Mouse (Mus musculus): ENCODE results near the gene Rnpepl1. TPM values are rescaled to one million over a fixed set of nuclear protein-coding genes. Genes with fewer than 3 reads are reported as not detected.
"Not testable (repeated sequence)": the region's sequence is repeated elsewhere in the genome, so short reads cannot be mapped to it uniquely, and the experiment has no call there.

Rnpepl1 gene
- polyA plus RNA-seq, 1 experiment from 2014 or later, result 30.2 TPM

DNA sequence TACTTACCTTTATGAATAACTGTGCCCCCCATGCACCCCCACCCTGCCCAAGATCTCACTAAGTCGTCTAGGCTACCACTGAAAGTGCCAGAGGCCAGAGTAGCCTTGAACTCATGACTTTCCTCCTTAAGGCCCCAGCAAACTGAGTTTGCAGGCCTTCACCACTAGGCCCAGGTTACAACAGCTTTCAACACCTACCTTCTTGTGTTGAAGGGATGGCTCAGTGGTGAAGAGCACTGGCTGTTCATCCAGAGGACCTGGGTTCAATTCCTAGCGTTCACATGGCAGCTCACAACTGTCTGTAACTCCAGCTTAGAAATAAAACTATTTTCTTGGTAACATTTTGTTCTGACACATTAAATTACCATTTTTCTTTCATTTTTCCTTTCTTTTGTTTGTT, 43.1 kb downstream of the Rnpepl1 start:
- 0 out of 2 replicates have a peak, but pooled peaks cover 3% of the 10 kb centered on the region for H3K4me1 ChIP-seq (replicated peaks)
- H3K9me3 ChIP-seq, result no peaks in the 10 kb centered on the region
- no peak overlapping the region for H3K27ac ChIP-seq (replicated peaks)
- H3K36me3 ChIP-seq, result peaks cover 11% of the 10 kb centered on the region; the same call in 1 of the 2 replicates
- no peak overlapping the region for H3K4me3 ChIP-seq
- 70% methylated on average over 2 of the region's 2 CpGs for WGBS
- no peak overlapping the region for H3K4me2 ChIP-seq
- no peak overlapping the region for H3K9ac ChIP-seq
- H3K27me3 ChIP-seq, result no peaks in the 10 kb centered on the region
- ATAC-seq (ENCODE audit: low read depth), result no peak

DNA sequence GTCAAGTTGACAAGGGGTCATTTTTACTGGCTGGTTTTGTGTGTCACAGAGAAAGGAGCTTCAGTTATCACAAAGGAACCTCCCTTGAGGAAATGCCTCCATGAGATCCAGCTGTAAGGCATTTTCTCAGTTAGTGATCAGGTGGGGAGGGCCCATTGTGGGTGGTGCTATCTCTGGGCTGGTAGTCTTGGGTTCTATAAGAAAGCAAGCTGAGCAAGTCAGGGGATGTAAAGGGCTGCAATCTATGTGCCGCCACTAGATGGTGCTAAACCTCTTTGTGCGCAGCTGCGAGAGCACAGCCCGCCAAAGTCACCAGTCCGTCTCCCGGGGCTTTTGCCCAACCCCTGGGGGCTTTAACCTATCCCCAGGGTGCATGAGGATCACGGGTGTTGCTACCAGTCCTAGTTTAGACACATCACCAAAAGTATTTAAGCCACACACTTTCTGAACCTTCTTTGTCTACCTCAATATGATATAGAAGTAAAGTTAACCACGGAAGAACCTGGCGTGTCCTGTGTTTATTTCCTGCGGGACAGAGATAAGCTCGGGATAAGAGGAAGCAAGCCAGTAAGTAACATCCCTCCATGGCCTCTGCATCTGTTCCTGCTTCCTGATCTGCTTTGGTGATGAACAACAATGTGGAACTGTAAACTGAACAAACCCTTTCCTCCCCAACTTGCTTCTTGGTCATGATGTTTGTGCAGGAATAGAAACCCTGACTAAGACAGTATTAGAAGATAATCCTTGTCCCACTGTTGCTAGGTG, 46.2 kb downstream of the Rnpepl1 start:
- not testable (repeated sequence) for ATAC-seq (ENCODE audit: low read depth); H3K36me3 ChIP-seq; H3K9ac ChIP-seq; H3K27me3 ChIP-seq; H3K9me3 ChIP-seq; H3K4me3 ChIP-seq; H3K4me1 ChIP-seq (replicated peaks); H3K27ac ChIP-seq (replicated peaks)
- peak overlapping the region; percentile 42 for H3K4me2 ChIP-seq
- WGBS, result 13% methylated on average over 11 of the region's 11 CpGs

DNA sequence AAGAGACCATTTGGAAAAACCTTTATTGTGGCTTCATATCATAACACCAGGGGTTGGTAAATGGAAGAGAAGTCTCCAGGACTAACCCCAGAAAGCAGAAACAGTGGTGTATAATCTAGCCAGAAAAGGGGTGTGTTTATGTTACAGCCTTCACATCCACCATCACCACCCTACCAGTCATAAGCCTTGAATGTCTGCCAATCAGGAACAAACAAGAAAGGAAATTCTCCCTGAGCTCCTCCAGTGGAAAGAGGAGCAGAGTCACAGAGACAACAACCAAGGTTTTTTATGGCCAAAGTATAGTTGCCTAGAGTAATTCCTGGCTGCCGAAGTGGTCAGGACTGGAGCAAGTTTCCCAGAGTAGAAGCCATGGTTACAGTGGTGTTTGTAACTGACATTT, 48.4 kb downstream of the Rnpepl1 start:
- Histone ChIP-seq H3K9ac (no peak overlapping the region), H3K9me3 (no peaks in the 10 kb centered on the region), H3K27ac (replicated peaks) (no peak overlapping the region), H3K36me3 (no peaks in the 10 kb centered on the region), H3K4me2 (no peak overlapping the region), H3K4me1 (replicated peaks) (0 out of 2 replicates have a peak, but pooled peaks cover 3% of the 10 kb centered on the region), H3K4me3 (no peak overlapping the region), H3K27me3 (no peaks in the 10 kb centered on the region)
- WGBS, result 75% methylated on average over 1 of the region's 1 CpGs
- ATAC-seq (ENCODE audit: low read depth), result no peak

DNA sequence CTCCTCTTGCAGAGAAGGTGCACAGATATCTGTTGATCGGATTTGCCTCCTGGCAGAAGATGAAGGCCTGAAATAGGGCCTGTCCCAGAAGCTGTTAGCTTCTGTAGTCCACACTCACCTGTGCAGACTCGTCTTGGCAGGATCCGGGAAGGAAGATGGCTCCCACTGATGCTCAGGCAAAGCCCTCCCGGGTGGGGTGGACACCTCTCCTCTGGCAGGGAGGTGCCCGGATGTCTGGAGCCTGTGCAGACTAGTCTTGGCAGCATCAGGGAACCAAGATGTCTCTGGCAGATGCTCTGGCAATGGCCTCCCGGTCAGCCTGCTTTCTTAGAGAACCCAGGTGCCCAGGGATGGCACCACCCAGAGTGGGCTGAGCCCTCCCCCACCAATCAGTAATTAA, 60.2 kb downstream of the Rnpepl1 start:
- not testable (repeated sequence) for H3K4me3 ChIP-seq; H3K27ac ChIP-seq (replicated peaks); H3K4me2 ChIP-seq; H3K9me3 ChIP-seq; H3K4me1 ChIP-seq (replicated peaks); H3K27me3 ChIP-seq; H3K9ac ChIP-seq; ATAC-seq (ENCODE audit: low read depth); H3K36me3 ChIP-seq
- 89% methylated on average over 6 of the region's 6 CpGs for WGBS

DNA sequence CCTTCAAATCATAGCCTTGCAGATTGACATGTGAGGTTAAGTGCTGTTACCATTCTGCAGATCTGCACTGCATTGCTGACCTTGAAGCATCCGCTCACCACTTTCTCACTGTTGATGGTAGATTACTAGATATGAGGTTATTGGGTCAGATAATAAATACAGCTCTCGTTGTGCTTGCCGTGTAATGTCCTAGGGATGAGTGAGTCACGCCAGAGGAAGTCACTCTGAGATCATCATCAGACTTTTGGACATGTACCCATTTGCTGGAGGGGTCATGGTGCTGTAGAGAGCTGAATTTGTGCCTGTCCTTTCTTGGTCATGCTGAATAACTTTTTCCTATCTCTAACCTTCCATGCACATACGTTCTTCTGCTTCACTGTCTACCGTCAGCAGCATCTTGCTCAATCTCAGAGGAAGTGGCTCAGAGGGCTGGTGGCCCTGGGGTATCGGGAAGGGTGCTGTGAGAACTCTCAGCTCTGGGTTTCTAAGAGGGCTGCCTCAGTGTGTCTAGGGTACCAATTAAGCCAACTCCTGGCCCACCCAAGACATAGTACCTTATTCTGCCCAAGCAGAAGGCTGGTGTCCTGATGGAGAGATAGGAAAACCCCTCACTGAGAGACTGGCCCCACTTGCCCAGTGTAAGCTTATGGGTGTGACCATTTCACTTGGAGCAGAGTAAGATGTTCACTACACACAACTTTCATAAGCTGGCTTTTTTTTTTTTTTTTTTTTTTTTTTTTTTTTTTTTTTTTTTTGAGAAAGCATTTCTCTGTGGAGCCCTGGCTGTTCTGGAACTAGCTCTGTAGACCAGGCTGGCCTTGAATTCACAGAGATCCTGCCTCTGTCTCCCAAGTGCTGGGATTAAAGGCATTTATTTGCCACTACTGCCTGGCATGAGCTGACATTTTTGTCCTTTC, 61.6 kb downstream of the Rnpepl1 start:
- WGBS, result 91% methylated on average over 7 of the region's 7 CpGs
- H3K36me3 ChIP-seq, result no peaks in the 10 kb centered on the region

DNA sequence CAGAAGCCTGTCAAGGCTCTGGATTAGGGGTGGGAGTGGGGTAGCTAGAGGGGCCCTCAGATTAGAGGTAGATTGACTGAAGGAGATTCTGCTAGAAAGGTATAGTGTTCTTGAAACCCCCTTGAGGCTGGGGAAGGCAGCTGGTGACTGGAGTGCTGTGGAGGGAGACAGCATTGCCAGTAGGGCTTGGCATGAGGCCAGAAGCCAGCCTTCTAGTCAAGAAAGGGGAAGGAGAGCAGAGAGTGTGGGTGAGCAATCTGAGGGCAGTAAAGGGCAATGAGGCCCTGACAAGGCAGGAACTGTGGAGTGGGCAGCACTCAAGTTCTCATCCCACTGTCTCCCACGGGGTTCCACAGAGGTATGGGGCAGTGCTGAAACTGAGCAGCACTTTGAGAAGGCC, 62.3 kb downstream of the Rnpepl1 start:
- no peaks in the 10 kb centered on the region for H3K27me3 ChIP-seq
- no peak overlapping the region for H3K27ac ChIP-seq (replicated peaks)
- H3K4me1 ChIP-seq (replicated peaks), result 0 out of 2 replicates have a peak, but pooled peaks cover 5% of the 10 kb centered on the region
- no peak overlapping the region for H3K4me2 ChIP-seq
- H3K4me3 ChIP-seq, result no peak overlapping the region
- H3K36me3 ChIP-seq, result no peaks in the 10 kb centered on the region
- H3K9ac ChIP-seq, result no peak overlapping the region
- 62% methylated on average over 1 of the region's 1 CpGs for WGBS
- no peaks in the 10 kb centered on the region for H3K9me3 ChIP-seq
- ATAC-seq (ENCODE audit: low read depth), result no peak

More for the DNA sequence above, 61.6 kb downstream of the Rnpepl1 start:
- Histone ChIP-seq H3K4me2 (no peak overlapping the region), H3K4me1 (replicated peaks) (0 out of 2 replicates have a peak, but pooled peaks cover 5% of the 10 kb centered on the region), H3K27ac (replicated peaks) (no peak overlapping the region), H3K27me3 (no peaks in the 10 kb centered on the region), H3K9ac (no peak overlapping the region), H3K9me3 (no peaks in the 10 kb centered on the region), H3K4me3 (no peak overlapping the region)
- ATAC-seq (ENCODE audit: low read depth), result no peak

Other genes with a start within 250 kb of the Rnpepl1 start
- gene Gpc1, start 79.1 kb upstream of the Rnpepl1 start, polyA plus RNA-seq (2015; fragmentation: Nextera tagmentation; extraction: Ambion mirVana), result 59.4 and 64.3 TPM in 2 replicates
- 0.70 and 0.74 TPM in 2 replicates for gene Ankmy1, start 7.9 kb upstream of the Rnpepl1 start, polyA plus RNA-seq (2015; fragmentation: Nextera tagmentation; extraction: Ambion mirVana)
- 14.0 and 15.5 TPM in 2 replicates for gene Dusp28, start 3.8 kb upstream of the Rnpepl1 start, polyA plus RNA-seq (2015; fragmentation: Nextera tagmentation; extraction: Ambion mirVana)
- gene Capn10, start 23.6 kb downstream of the Rnpepl1 start, polyA plus RNA-seq (2015; fragmentation: Nextera tagmentation; extraction: Ambion mirVana), result 55.3 and 55.7 TPM in 2 replicates
- gene Gpr35, start 40.1 kb downstream of the Rnpepl1 start, polyA plus RNA-seq (2015; fragmentation: Nextera tagmentation; extraction: Ambion mirVana), result 0.23 and 0.60 TPM in 2 replicates
- gene Aqp12, start 95.6 kb downstream of the Rnpepl1 start, polyA plus RNA-seq (2015; fragmentation: Nextera tagmentation; extraction: Ambion mirVana), result not detected in 2 replicates
- gene Kif1a, start 191.2 kb downstream of the Rnpepl1 start, polyA plus RNA-seq (2015; fragmentation: Nextera tagmentation; extraction: Ambion mirVana), result 302 and 303 TPM in 2 replicates
- not detected in 2 replicates for gene Agxt, start 224.5 kb downstream of the Rnpepl1 start, polyA plus RNA-seq (2015; fragmentation: Nextera tagmentation; extraction: Ambion mirVana)

Data from neural tube, embryonic 13.5 days (tissue).